Mouse (Mus musculus) intestine, embryonic 15.5 days (tissue): ENCODE data around the gene Mrps26. TPM values are rescaled to one million over a fixed set of nuclear protein-coding genes. Genes with fewer than 3 reads are reported as not detected.
"Not testable (repeated sequence)": the region's sequence is repeated elsewhere in the genome, so short reads cannot be mapped to it uniquely, and the experiment has no call there.

Experiments
- ATAC-seq: fragments of 200-750 bp; cut with Nextera tagmentation; 2 replicates; pipeline ENCODE4 v1.8.0; 2017; ENCODE audit warnings: moderate TSS enrichment, moderate library complexity
- H3K27ac ChIP-seq: fragments of 300-500 bp; sonication (generic); 2 replicates; pipeline ENCODE4 v1.5.1; 2015; ENCODE audit warnings: mild to moderate bottlenecking, inconsistent platforms
- H3K27me3 ChIP-seq: fragments of 300-500 bp; sonication (generic); replicated peaks from 2 replicates; pipeline ENCODE4 v1.6.1; 2015; ENCODE audit warnings: inconsistent platforms
- H3K36me3 ChIP-seq: fragments of 300-500 bp; sonication (generic); 2 replicates; pipeline ENCODE4 v1.6.1; 2015; ENCODE audit warnings: inconsistent platforms
- H3K4me1 ChIP-seq: fragments of 300-500 bp; sonication (generic); replicated peaks from 2 replicates; pipeline ENCODE4 v1.6.1; 2015; ENCODE audit warnings: inconsistent platforms
- H3K4me2 ChIP-seq: fragments of 300-500 bp; sonication (generic); replicated peaks from 2 replicates; pipeline ENCODE4 v1.6.1; 2015; ENCODE audit warnings: mild to moderate bottlenecking, inconsistent platforms
- H3K4me3 ChIP-seq: fragments of 300-500 bp; sonication (generic); replicated peaks from 2 replicates; pipeline ENCODE4 v1.5.1; 2015; ENCODE audit warnings: inconsistent platforms
- H3K9ac ChIP-seq: fragments of 300-500 bp; sonication (generic); 2 replicates; pipeline ENCODE4 v1.6.1; 2015; ENCODE audit warnings: inconsistent platforms
- H3K9me3 ChIP-seq: fragments of 300-500 bp; sonication (generic); 2 replicates; pipeline ENCODE4 v1.6.1; 2016; ENCODE audit warnings: inconsistent platforms
- WGBS: fragments of 180-500 bp; shearing (Covaris S2); methylation state at CpG from one replicate; pipeline ENCODE4 v1.1.7; 2015; 5-methylcytosine and 5-hydroxymethylcytosine counted together
- polyA plus RNA-seq: library from polyadenylated mRNA; unstranded; fragments of >200 nt; fragmentation: Nextera tagmentation; extraction: Ambion mirVana; gene quantifications from 2 replicates; pipeline ENCODE4 v1.2.1, GENCODE M21; 2015

The Mrps26 gene
- polyA plus RNA-seq: 84.4 and 94.1 TPM in 2 replicates

DNA sequence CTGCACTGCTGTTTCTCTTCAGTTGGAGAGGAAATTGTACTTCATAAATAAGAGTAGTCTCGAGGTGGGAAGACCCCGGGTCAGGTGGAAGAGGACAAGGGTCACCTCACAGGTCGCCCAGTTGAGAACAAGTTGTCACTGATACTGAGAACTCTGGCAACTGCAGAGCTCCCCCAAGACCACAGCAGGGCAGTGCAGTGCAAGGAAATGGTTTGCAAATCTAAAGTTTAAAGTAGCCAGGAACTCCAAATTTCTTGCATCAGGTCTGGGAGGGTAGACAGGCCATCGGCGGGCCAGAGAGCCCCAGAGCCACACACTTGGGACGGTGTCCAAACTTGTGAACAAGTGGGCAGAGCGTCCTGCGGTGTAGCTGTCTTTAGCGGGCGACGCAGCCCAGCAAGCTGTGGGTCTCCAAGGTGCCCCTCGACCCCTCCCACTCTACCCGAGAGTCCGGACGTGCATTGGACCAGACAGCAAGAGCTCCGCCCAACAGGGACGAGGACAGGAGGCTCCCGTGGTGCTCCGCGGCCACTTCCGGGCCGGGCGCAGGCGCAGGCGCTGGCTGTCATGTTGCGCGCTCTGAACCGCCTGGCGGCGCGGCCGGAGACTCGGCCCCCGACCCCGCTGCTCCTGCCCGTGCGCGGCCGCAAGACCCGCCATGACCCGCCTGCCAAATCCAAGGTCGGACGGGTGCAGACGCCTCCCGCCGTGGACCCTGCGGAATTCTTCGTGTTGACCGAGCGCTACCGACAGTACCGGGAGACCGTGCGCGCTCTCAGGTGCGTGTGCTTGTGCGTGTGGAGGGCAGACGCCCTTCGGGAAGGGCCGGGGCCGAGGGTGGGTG lies at the start of gene Mrps26:
Gene Mrps26 (plus strand): TSS at position 531 of the 844 bp plus-strand sequence.
- peak; percentile 100 for ATAC-seq
- H3K4me1 ChIP-seq: peaks cover 16% of the 10 kb centered on the region
- peak within 1 kb of the TSS; percentile 88 for H3K9ac ChIP-seq
- peaks cover 6% of the 10 kb centered on the region for H3K36me3 ChIP-seq
- peak within 1 kb of the TSS; percentile 70 for H3K27ac ChIP-seq
- no peaks in the 10 kb centered on the region for H3K9me3 ChIP-seq
- H3K27me3 ChIP-seq: no peaks in the 10 kb centered on the region
- peak within 1 kb of the TSS; percentile 93 for H3K4me3 ChIP-seq
- under 1% methylated on average over 61 of the region's 61 CpGs for WGBS
- H3K4me2 ChIP-seq: peak within 1 kb of the TSS; percentile 81

DNA sequence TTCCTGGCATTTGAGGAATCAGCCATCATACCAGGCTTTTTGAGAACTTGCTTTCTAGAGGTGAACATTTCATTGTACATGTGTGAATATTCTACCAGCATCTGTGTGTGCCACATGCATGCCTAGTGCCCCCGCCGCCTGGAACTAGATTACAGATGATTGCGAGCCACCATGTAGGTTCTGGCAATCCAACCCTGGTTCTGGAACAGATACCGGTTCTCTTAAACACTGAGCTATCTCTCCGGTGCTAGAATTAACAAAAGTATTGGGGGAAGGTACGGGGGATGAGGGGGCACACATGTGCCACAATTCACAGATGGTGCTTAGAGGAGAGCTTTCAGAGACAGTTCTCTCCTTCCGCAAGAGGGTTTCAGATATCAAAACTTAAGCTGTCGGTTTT lies 49.6 kb upstream of the Mrps26 start:
- H3K27me3 ChIP-seq: no peaks in the 10 kb centered on the region
- peaks cover 3% of the 10 kb centered on the region; the same call in 1 of the 2 replicates for H3K36me3 ChIP-seq
- H3K27ac ChIP-seq: no peak overlapping the region
- no peaks in the 10 kb centered on the region for H3K9me3 ChIP-seq
- no peaks in the 10 kb centered on the region for H3K4me1 ChIP-seq
- ATAC-seq: no peak
- H3K9ac ChIP-seq: no peak overlapping the region
- 97% methylated on average over 8 of the region's 8 CpGs for WGBS
- H3K4me3 ChIP-seq: no peak overlapping the region
- no peak overlapping the region for H3K4me2 ChIP-seq

GRCm38 (mm10) chr2:130515791-130516190 lies 47.8 kb upstream of the Mrps26 start:
- 74% methylated on average over 5 of the region's 5 CpGs for WGBS
- Histone ChIP-seq H3K4me3 (no peak overlapping the region), H3K27ac (no peak overlapping the region), H3K9ac (no peak overlapping the region), H3K4me2 (no peak overlapping the region), H3K4me1 (no peaks in the 10 kb centered on the region), H3K36me3 (peaks cover 10% of the 10 kb centered on the region), H3K27me3 (no peaks in the 10 kb centered on the region), H3K9me3 (no peaks in the 10 kb centered on the region)
- ATAC-seq: no peak

DNA sequence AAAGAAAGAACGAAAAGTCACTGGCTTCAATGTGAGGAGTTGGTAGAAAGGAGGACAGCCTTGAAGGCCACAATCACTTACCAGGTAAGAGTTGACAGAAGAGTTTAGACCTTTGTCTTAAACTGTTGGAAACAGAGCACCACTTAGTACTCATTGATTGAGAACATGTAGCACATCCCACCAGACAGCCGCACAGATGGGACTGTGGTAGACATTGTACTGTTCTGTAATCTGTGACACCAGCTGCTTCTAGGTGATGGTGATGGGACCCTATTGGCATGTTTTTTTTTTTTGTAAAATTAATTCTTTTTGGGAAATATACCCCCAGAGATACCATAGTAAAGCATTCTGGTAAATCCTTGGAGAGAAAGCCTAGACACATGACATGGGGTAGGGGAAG lies 41.6 kb upstream of the Mrps26 start:
- Histone ChIP-seq H3K9ac (no peak overlapping the region), H3K9me3 (no peaks in the 10 kb centered on the region), H3K4me3 (no peak overlapping the region), H3K27me3 (no peaks in the 10 kb centered on the region), H3K27ac (no peak overlapping the region), H3K4me1 (no peaks in the 10 kb centered on the region), H3K36me3 (peaks cover 14% of the 10 kb centered on the region), H3K4me2 (no peak overlapping the region)
- ATAC-seq: no peak
- WGBS: 95% methylated on average over 2 of the region's 2 CpGs

GRCm38 (mm10) chr2:130525480-130525879 lies 38.1 kb upstream of the Mrps26 start:
- not testable (repeated sequence) for H3K4me3 ChIP-seq, H3K4me1 ChIP-seq, H3K36me3 ChIP-seq, ATAC-seq, H3K27me3 ChIP-seq, H3K9ac ChIP-seq, H3K4me2 ChIP-seq, H3K9me3 ChIP-seq, H3K27ac ChIP-seq
- 89% methylated on average over 4 of the region's 4 CpGs for WGBS

DNA sequence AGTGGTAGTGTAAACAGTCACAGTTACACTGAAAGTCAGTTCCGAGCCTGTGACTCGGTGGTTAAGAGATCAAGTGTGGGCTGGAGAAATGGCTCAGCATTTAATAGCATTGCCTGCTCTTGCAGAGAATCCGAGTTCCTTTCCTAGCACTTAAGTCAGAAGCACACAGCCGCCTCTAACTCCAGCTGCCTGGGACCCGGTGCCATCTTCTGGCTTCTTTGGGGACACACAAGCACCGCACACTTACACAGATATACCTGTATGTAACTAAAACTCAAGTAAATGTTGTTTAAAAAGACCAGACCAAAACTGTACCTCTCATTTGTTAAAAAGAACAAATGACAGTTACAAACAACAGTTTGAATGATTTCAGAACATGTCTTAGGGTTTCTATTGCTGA lies 35.1 kb upstream of the Mrps26 start:
- Histone ChIP-seq H3K36me3 (peaks cover 3% of the 10 kb centered on the region; the same call in 1 of the 2 replicates), H3K27ac (no peak overlapping the region), H3K4me2 (no peak overlapping the region), H3K4me3 (no peak overlapping the region), H3K27me3 (no peaks in the 10 kb centered on the region), H3K4me1 (no peaks in the 10 kb centered on the region), H3K9me3 (no peaks in the 10 kb centered on the region), H3K9ac (no peak overlapping the region)
- no peak for ATAC-seq
- WGBS: 85% methylated on average over 6 of the region's 6 CpGs

DNA sequence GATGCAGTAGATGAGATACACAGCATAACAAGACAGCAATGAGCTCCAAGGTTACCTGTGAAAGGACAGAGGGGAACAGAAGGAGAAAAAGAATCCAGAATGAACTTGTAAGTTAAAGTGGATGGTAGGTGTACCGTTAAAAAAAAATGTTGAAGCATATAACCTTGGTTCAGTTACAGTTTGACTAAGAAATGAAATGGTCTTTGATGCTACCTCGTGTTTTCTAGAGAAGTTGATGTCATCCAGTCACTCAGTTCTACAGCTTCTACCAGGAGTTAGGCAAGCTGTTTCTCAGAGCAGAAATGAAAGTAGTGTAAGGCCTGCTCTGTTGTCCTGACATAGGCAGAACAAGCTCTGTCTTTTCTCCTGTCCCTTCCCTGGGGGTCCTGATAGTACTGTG lies 34.3 kb upstream of the Mrps26 start:
- Histone ChIP-seq H3K9ac (no peak overlapping the region), H3K4me3 (no peak overlapping the region), H3K27me3 (no peaks in the 10 kb centered on the region), H3K4me1 (no peaks in the 10 kb centered on the region), H3K36me3 (peaks cover 6% of the 10 kb centered on the region), H3K4me2 (no peak overlapping the region), H3K9me3 (no peaks in the 10 kb centered on the region), H3K27ac (no peak overlapping the region)
- 80% methylated on average over 2 of the region's 2 CpGs for WGBS
- no peak for ATAC-seq

GRCm38 (mm10) chr2:130529925-130530324 lies 33.6 kb upstream of the Mrps26 start:
- WGBS: 94% methylated on average over 7 of the region's 7 CpGs
- Histone ChIP-seq H3K9ac (no peak overlapping the region), H3K4me2 (no peak overlapping the region), H3K36me3 (peaks cover 4% of the 10 kb centered on the region), H3K4me1 (no peaks in the 10 kb centered on the region), H3K9me3 (no peaks in the 10 kb centered on the region), H3K27ac (no peak overlapping the region), H3K27me3 (no peaks in the 10 kb centered on the region), H3K4me3 (no peak overlapping the region)
- ATAC-seq: no peak

DNA sequence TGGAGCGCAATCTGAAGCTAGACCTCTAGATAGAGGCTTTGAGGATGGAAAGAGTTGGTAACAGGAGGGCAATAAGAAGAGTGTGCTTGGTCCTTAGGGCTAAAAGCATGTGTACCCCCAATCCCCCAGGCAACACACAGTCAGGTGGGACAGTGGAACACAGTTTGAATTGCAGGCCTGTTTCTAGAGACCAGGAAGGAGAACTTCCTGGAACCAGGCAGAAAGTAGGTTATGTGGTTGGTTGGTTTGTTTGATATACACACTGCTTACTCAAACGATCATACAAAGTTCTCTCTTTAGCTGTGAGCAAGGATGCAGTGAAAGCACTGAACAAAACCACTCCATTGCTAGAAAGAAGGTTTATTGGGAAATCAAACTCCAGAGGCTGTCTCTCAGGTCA lies 31.3 kb upstream of the Mrps26 start:
- H3K9ac ChIP-seq: no peak overlapping the region
- no peaks in the 10 kb centered on the region for H3K27me3 ChIP-seq
- H3K4me2 ChIP-seq: no peak overlapping the region
- H3K9me3 ChIP-seq: no peaks in the 10 kb centered on the region
- H3K4me1 ChIP-seq: no peaks in the 10 kb centered on the region
- no peak overlapping the region for H3K4me3 ChIP-seq
- WGBS: 68% methylated on average over 2 of the region's 2 CpGs
- H3K36me3 ChIP-seq: peaks cover 4% of the 10 kb centered on the region
- ATAC-seq: no peak
- no peak overlapping the region for H3K27ac ChIP-seq

GRCm38 (mm10) chr2:130535017-130535416 lies 28.5 kb upstream of the Mrps26 start:
- no peak for ATAC-seq
- Histone ChIP-seq H3K36me3 (peaks cover 12% of the 10 kb centered on the region), H3K27ac (no peak overlapping the region), H3K4me2 (no peak overlapping the region), H3K9ac (no peak overlapping the region), H3K4me1 (no peaks in the 10 kb centered on the region), H3K27me3 (no peaks in the 10 kb centered on the region), H3K9me3 (no peaks in the 10 kb centered on the region), H3K4me3 (no peak overlapping the region)
- 93% methylated on average over 6 of the region's 6 CpGs for WGBS

DNA sequence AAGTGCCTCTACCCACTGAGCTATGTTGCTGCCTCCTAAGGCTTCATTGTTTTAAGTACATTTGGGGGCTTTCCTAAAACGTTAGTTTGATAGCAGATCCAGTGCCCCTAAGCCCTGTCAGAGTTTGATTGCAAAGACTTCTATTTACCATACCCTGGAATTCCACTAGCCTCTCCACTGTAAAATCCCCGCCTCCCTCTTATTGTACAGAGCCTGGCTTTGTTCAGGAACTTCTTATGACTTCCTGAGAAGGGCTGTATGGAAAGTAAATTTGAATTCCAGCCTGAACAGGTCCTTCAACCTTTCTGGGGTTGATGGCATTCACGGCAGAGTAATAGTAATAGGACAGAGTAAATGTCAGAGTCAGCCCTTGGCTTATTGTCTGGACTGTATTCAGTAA lies 26.7 kb upstream of the Mrps26 start:
- WGBS: 73% methylated on average over 3 of the region's 3 CpGs
- no peak for ATAC-seq
- H3K27ac ChIP-seq: no peak overlapping the region

DNA sequence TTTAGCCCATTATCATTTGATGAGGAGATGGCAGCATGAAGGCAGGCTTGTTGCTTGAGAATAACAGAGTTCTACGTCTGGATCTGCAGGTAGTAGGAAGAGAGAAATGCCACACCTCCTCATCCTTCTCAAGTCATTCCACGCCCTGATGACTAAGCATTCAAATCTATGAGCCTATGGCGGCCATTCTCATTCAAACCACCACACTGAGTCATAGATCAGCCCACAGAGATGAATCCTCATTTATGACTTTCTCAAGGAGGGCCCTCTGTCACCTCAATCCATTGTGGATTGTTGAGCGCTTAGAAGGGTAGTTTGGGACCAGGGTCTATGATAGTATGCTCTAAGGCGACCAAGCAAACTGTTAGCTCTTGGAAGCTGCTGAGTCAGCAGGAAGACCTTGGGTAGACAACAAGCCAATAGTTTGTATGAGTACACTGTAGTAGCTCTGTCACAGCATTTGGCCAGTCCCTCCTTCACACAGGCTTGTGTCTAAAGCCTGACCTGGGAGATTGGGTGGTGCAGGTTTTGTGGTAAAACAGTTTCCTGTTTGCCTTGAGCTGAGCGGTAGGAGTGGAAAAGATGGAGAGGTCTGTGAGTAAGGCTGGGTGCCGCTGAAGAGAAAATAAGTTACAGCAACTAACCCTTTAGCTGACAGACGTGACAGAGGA lies 24.5 kb upstream of the Mrps26 start:
- 91% methylated on average over 8 of the region's 8 CpGs for WGBS
- Histone ChIP-seq H3K9me3 (no peaks in the 10 kb centered on the region), H3K4me3 (no peak overlapping the region), H3K27ac (no peak overlapping the region), H3K36me3 (peaks cover 38% of the 10 kb centered on the region), H3K4me2 (no peak overlapping the region), H3K4me1 (no peaks in the 10 kb centered on the region), H3K9ac (no peak overlapping the region), H3K27me3 (no peaks in the 10 kb centered on the region)
- no peak for ATAC-seq

More for the DNA sequence above, 26.7 kb upstream of the Mrps26 start:
- no peaks in the 10 kb centered on the region for H3K4me1 ChIP-seq
- H3K36me3 ChIP-seq: peaks cover 30% of the 10 kb centered on the region
- H3K27me3 ChIP-seq: no peaks in the 10 kb centered on the region
- H3K9ac ChIP-seq: no peak overlapping the region
- H3K4me3 ChIP-seq: no peak overlapping the region
- H3K4me2 ChIP-seq: no peak overlapping the region
- no peaks in the 10 kb centered on the region for H3K9me3 ChIP-seq
